Mouse (Mus musculus) left cerebral cortex, adult 18-20 months (tissue): ENCODE measurements around the gene Arhgef5. TPM values are rescaled to one million over a fixed set of nuclear protein-coding genes. Genes with fewer than 3 reads are reported as not detected.
A peak's percentile ranks its signal among the peaks of the same experiment; 100 is the strongest.

Source experiments
- DNase-seq, 2 experiments: peaks; one replicate each; pipeline ENCODE4 v3.0.0; 2021 to 2022; ENCODE audit warnings: low spot score in 2 of 2, mixed read lengths in 1 of 2
- total RNA-seq, 2 experiments: library from RNA; stranded (reverse); gene quantifications; 2 replicates each; pipeline ENCODE4 v1.2.3; 2021

Gene Arhgef5
- total RNA-seq, 2 experiments from 2014 or later = 2.6 to 3.1 TPM

GRCm38 (mm10) chr6:43312961-43313656 lies 47.7 kb downstream of the Arhgef5 start:
- DNase-seq = no peak

GRCm38 (mm10) chr6:43333479-43333878 lies 68.1 kb downstream of the Arhgef5 start:
- DNase-seq = no peak

- DNase-seq = peak in 1 of 2 experiments; percentile 48
Measured at GRCm38 (mm10) chr6:43335619-43336234, 70.3 kb downstream of the Arhgef5 start.

GRCm38 (mm10) chr6:43337491-43337961 lies 72.1 kb downstream of the Arhgef5 start:
- DNase-seq = no peak

- no peak for DNase-seq
Measured at GRCm38 (mm10) chr6:43338804-43339203, 73.4 kb downstream of the Arhgef5 start.

Other genes with a start within 250 kb of the Arhgef5 start
- gene Olfr441, start 159.2 kb upstream of the Arhgef5 start, total RNA-seq = not detected
- not detected for gene Olfr237-ps1, start 119.0 kb upstream of the Arhgef5 start, total RNA-seq
- not detected for gene Olfr437, start 102.3 kb upstream of the Arhgef5 start, total RNA-seq
- not detected for gene Olfr13, start 93.4 kb upstream of the Arhgef5 start, total RNA-seq
- gene Olfr435, start 68.4 kb upstream of the Arhgef5 start, total RNA-seq = not detected
- not detected for gene Olfr434, start 52.6 kb upstream of the Arhgef5 start, total RNA-seq
- not detected for gene Olfr47, start 34.1 kb upstream of the Arhgef5 start, total RNA-seq
- not detected for gene Nobox, start 44.0 kb downstream of the Arhgef5 start, total RNA-seq